Mouse (Mus musculus) spleen, embryonic (tissue): ENCODE measurements around the gene Cidec.

Source experiments
- CTCF ChIA-PET: fragments of 350-600 bp; sonication (Branson Sonifier 250); formaldehyde crosslinking; loops from one replicate; lab custom pipeline; 2022; lab: Charles Lee

Gene Cidec

GRCm38 (mm10) chr6:113435664-113436205, at the start of gene Cidec:
TSS of gene Cidec (minus strand) at chr6:113435760.
- CTCF ChIA-PET = interaction anchor here (0.6 kb wide), 1 partner anchor 119 kb away, joined by 3 read pairs; no protein-coding TSS in a partner anchor

- CTCF ChIA-PET = no interaction called here
Measured at GRCm38 (mm10) chr6:113483729-113484128, 48.2 kb upstream of the Cidec start.

- CTCF ChIA-PET = interaction anchor here (2.2 kb wide), 1 partner anchor 11 kb away, joined by 10 read pairs; no protein-coding TSS in a partner anchor
Measured at GRCm38 (mm10) chr6:113483100-113483615, 47.6 kb upstream of the Cidec start, which contains the start of gene Creld1. TSS of gene Creld1 (plus strand) at chr6:113483297.

- CTCF ChIA-PET = interaction anchor here (2.2 kb wide), 1 partner anchor 12 kb away, joined by 10 read pairs; no protein-coding TSS in a partner anchor
Measured at GRCm38 (mm10) chr6:113482477-113483099, 47.0 kb upstream of the Cidec start.

- CTCF ChIA-PET = interaction anchor here (2.2 kb wide), 1 partner anchor 14 kb away, joined by 10 read pairs; no protein-coding TSS in a partner anchor
Measured at GRCm38 (mm10) chr6:113480555-113481373, 45.2 kb upstream of the Cidec start.

GRCm38 (mm10) chr6:113478906-113479305, 43.3 kb upstream of the Cidec start:
- CTCF ChIA-PET = no interaction called here

- CTCF ChIA-PET = no interaction called here
Measured at GRCm38 (mm10) chr6:113477353-113477752, 41.8 kb upstream of the Cidec start.

GRCm38 (mm10) chr6:113473715-113474114, 38.2 kb upstream of the Cidec start:
- CTCF ChIA-PET = no interaction called here

- CTCF ChIA-PET = no interaction called here
Measured at GRCm38 (mm10) chr6:113473246-113473645, 37.7 kb upstream of the Cidec start.

GRCm38 (mm10) chr6:113472061-113472460, 36.5 kb upstream of the Cidec start:
- CTCF ChIA-PET = no interaction called here

GRCm38 (mm10) chr6:113471297-113471936, 35.9 kb upstream of the Cidec start, which contains the start of gene Il17rc:
TSS of gene Il17rc (plus strand) at chr6:113471427.
- CTCF ChIA-PET = no interaction called here

- CTCF ChIA-PET = interaction anchor here (0.7 kb wide), 1 partner anchor 9 kb away, joined by 3 read pairs; no protein-coding TSS in a partner anchor
Measured at GRCm38 (mm10) chr6:113469432-113469831, 33.9 kb upstream of the Cidec start.

- CTCF ChIA-PET = interaction anchor here (0.7 kb wide), 1 partner anchor 8 kb away, joined by 3 read pairs; no protein-coding TSS in a partner anchor
Measured at GRCm38 (mm10) chr6:113469021-113469420, 33.5 kb upstream of the Cidec start.

GRCm38 (mm10) chr6:113468512-113468911, 33.0 kb upstream of the Cidec start:
- CTCF ChIA-PET = no interaction called here

- CTCF ChIA-PET = no interaction called here
Measured at GRCm38 (mm10) chr6:113465602-113466001, 30.0 kb upstream of the Cidec start.

- CTCF ChIA-PET = no interaction called here
Measured at GRCm38 (mm10) chr6:113464040-113464439, 28.5 kb upstream of the Cidec start.

GRCm38 (mm10) chr6:113458635-113459034, 23.1 kb upstream of the Cidec start:
- CTCF ChIA-PET = no interaction called here

- CTCF ChIA-PET = no interaction called here
Measured at GRCm38 (mm10) chr6:113457952-113458534, 22.5 kb upstream of the Cidec start, which contains the start of gene Il17re. TSS of gene Il17re (plus strand) at chr6:113458484.

GRCm38 (mm10) chr6:113455007-113455406, 19.4 kb upstream of the Cidec start:
- CTCF ChIA-PET = no interaction called here

- CTCF ChIA-PET = no interaction called here
Measured at GRCm38 (mm10) chr6:113451839-113452238, 16.3 kb upstream of the Cidec start.

GRCm38 (mm10) chr6:113447639-113448038, 12.1 kb upstream of the Cidec start:
- CTCF ChIA-PET = no interaction called here
